Mouse (Mus musculus): ENCODE measurements around the gene Stard3nl. TPM values are rescaled to one million over a fixed set of nuclear protein-coding genes. Genes with fewer than 3 reads are reported as not detected.

Stard3nl gene
- polyA plus RNA-seq, 1 experiment = not detected

DNA sequence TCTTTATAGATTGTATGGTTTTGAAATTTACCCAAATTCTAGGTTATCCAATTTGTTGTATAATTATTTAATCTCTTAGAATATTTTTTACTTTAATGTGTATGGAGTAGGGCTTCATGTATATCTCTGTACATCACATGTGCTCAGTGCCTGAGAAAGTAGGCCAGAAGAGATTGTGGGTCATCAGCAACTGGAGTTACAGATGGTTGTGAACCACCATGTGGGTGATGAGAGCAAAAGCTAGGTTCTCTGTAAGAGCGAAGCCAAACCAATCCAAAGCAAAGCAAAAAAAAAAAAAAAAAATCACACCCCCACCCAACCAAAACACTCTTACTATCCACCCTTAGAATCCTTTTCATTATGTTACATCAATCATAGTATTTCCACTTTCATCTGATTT lies 19.7 kb upstream of the Stard3nl start:
- no peak overlapping the region for H3K4me3 ChIP-seq (ENCODE audit: insufficient read depth, low read depth, low read length)
- TF ChIP-seq CTCF (IDR thresholded peaks at IDR 0.05; ENCODE audit: insufficient read depth, low read depth, low read length) (no peak), POLR2A (IDR thresholded peaks at IDR 0.05; ENCODE audit: insufficient read depth, low read depth, low read length) (no peak)
- 100% methylated on average over 1 of the region's 1 CpGs for WGBS

GRCm38 (mm10) chr13:19412334-19412939 lies 16.8 kb upstream of the Stard3nl start:
- Histone ChIP-seq H3K27ac (ENCODE audit: insufficient read depth, low read depth, low read length) (no peak overlapping the region), H3K4me3 (ENCODE audit: insufficient read depth, low read depth, low read length) (no peak overlapping the region), H3K4me1 (ENCODE audit: control insufficient read depth, insufficient read depth, low read length) (no peaks in the 10 kb centered on the region)
- 51% methylated on average over 2 of the region's 2 CpGs for WGBS
- TF ChIP-seq CTCF (IDR thresholded peaks at IDR 0.05; ENCODE audit: insufficient read depth, low read depth, low read length) (no peak), POLR2A (IDR thresholded peaks at IDR 0.05; ENCODE audit: insufficient read depth, low read depth, low read length) (no peak)

More for the DNA sequence above, 19.7 kb upstream of the Stard3nl start:
- H3K27ac ChIP-seq (ENCODE audit: insufficient read depth, low read depth, low read length) = no peak overlapping the region
- H3K4me1 ChIP-seq (ENCODE audit: control insufficient read depth, insufficient read depth, low read length) = no peaks in the 10 kb centered on the region

DNA sequence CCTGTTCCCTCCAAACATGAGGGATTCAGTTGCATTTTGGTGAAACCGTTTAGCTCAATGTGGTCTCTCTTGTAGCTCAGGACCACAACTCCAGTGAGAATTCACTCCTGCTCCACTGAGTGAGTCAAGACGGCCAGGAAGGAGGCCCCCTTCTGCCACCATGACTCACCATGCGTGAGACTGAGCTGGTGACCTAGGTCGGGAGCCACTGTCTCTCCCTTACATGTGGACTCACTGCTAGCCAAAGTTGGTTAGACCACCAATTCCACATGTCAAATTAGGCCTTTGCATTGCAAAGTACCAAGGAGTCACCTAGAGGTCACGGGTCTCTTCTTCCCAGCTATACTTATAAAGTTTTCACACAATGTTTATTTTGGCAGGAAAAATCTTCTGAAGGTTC lies 16.3 kb upstream of the Stard3nl start:
- TF ChIP-seq POLR2A (IDR thresholded peaks at IDR 0.05; ENCODE audit: insufficient read depth, low read depth, low read length) = no peak
- no peak for TF ChIP-seq CTCF (IDR thresholded peaks at IDR 0.05; ENCODE audit: insufficient read depth, low read depth, low read length)

DNA sequence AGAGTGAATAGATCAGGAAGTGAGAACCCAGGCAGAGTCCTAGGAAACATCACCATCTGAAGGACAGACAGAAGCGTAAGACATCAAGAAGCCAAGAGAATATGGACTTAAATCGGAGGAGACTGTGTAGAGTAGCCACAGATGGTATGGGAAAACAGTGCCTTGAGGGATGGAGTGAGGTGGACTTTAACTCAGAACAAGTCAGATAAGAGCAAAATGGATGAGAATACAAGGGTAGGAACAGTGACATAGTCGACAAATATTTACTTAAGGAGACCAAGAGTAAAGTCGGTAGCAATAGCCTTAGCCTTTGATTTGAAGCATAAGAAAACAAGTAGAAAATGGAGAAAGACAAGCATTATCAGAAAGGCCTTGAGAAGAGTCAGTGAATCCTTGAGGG lies 15.1 kb upstream of the Stard3nl start:
- WGBS = 97% methylated on average over 4 of the region's 4 CpGs
- H3K4me1 ChIP-seq (ENCODE audit: control insufficient read depth, insufficient read depth, low read length) = no peaks in the 10 kb centered on the region
- no peak overlapping the region for H3K4me3 ChIP-seq (ENCODE audit: insufficient read depth, low read depth, low read length)
- TF ChIP-seq POLR2A (IDR thresholded peaks at IDR 0.05; ENCODE audit: insufficient read depth, low read depth, low read length) = no peak
- no peak for TF ChIP-seq CTCF (IDR thresholded peaks at IDR 0.05; ENCODE audit: insufficient read depth, low read depth, low read length)
- no peak overlapping the region for H3K27ac ChIP-seq (ENCODE audit: insufficient read depth, low read depth, low read length)

More for the DNA sequence above, 16.3 kb upstream of the Stard3nl start:
- H3K27ac ChIP-seq (ENCODE audit: insufficient read depth, low read depth, low read length) = no peak overlapping the region
- H3K4me1 ChIP-seq (ENCODE audit: control insufficient read depth, insufficient read depth, low read length) = no peaks in the 10 kb centered on the region
- 91% methylated on average over 5 of the region's 5 CpGs for WGBS
- H3K4me3 ChIP-seq (ENCODE audit: insufficient read depth, low read depth, low read length) = no peak overlapping the region

GRCm38 (mm10) chr13:19407953-19408352 lies 12.4 kb upstream of the Stard3nl start:
- Histone ChIP-seq H3K27ac (ENCODE audit: insufficient read depth, low read depth, low read length) (no peak overlapping the region), H3K4me3 (ENCODE audit: insufficient read depth, low read depth, low read length) (no peak overlapping the region), H3K4me1 (ENCODE audit: control insufficient read depth, insufficient read depth, low read length) (no peaks in the 10 kb centered on the region)
- 92% methylated on average over 2 of the region's 2 CpGs for WGBS
- TF ChIP-seq CTCF (IDR thresholded peaks at IDR 0.05; ENCODE audit: insufficient read depth, low read depth, low read length) (no peak), POLR2A (IDR thresholded peaks at IDR 0.05; ENCODE audit: insufficient read depth, low read depth, low read length) (no peak)

DNA sequence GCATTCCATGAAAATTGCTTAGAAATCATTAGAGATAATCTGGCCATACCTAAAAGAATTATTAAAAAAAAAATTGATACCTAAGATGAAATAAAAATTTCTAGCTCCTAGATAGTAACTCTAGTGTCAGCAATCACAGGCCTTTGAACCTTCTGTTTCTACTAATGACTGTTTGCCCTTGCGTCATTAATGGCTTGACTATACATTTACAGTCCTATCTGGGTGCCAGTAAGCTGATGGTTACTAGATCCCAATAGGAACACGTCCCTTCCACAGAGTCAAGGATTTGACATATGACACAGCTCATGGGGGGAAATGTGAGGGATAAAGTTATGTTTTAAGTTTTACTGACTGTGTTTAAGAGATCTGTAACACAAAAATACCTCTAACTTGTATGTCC lies 9.0 kb upstream of the Stard3nl start:
- 87% methylated on average over 2 of the region's 2 CpGs for WGBS
- no peaks in the 10 kb centered on the region for H3K4me1 ChIP-seq (ENCODE audit: control insufficient read depth, insufficient read depth, low read length)
- no peak overlapping the region for H3K4me3 ChIP-seq (ENCODE audit: insufficient read depth, low read depth, low read length)
- H3K27ac ChIP-seq (ENCODE audit: insufficient read depth, low read depth, low read length) = no peak overlapping the region
- TF ChIP-seq POLR2A (IDR thresholded peaks at IDR 0.05; ENCODE audit: insufficient read depth, low read depth, low read length) = no peak
- TF ChIP-seq CTCF (IDR thresholded peaks at IDR 0.05; ENCODE audit: insufficient read depth, low read depth, low read length) = no peak

GRCm38 (mm10) chr13:19394798-19395687 lies 552 bp downstream of the Stard3nl start:
- TF ChIP-seq POLR2A (IDR thresholded peaks at IDR 0.05; ENCODE audit: insufficient read depth, low read depth, low read length) = no peak
- TF ChIP-seq CTCF (IDR thresholded peaks at IDR 0.05; ENCODE audit: insufficient read depth, low read depth, low read length) = no peak
- Histone ChIP-seq H3K4me3 (ENCODE audit: insufficient read depth, low read depth, low read length) (peak overlapping the region; percentile 76), H3K4me1 (ENCODE audit: control insufficient read depth, insufficient read depth, low read length) (peaks cover 4% of the 10 kb centered on the region), H3K27ac (ENCODE audit: insufficient read depth, low read depth, low read length) (peak overlapping the region; percentile 79)
- under 1% methylated on average over 25 of the region's 25 CpGs for WGBS

GRCm38 (mm10) chr13:19394171-19394570 lies 1.4 kb downstream of the Stard3nl start:
- H3K4me1 ChIP-seq (ENCODE audit: control insufficient read depth, insufficient read depth, low read length) = peaks cover 11% of the 10 kb centered on the region
- 60% methylated on average over 4 of the region's 4 CpGs for whole genome bisulfite sequencing
- H3K4me3 ChIP-seq (ENCODE audit: insufficient read depth, low read depth, low read length) = no peak overlapping the region
- TF ChIP-seq CTCF (IDR thresholded peaks at IDR 0.05; ENCODE audit: insufficient read depth, low read depth, low read length) = no peak
- no peak for TF ChIP-seq POLR2A (IDR thresholded peaks at IDR 0.05; ENCODE audit: insufficient read depth, low read depth, low read length)
- no peak overlapping the region for H3K27ac ChIP-seq (ENCODE audit: insufficient read depth, low read depth, low read length)

DNA sequence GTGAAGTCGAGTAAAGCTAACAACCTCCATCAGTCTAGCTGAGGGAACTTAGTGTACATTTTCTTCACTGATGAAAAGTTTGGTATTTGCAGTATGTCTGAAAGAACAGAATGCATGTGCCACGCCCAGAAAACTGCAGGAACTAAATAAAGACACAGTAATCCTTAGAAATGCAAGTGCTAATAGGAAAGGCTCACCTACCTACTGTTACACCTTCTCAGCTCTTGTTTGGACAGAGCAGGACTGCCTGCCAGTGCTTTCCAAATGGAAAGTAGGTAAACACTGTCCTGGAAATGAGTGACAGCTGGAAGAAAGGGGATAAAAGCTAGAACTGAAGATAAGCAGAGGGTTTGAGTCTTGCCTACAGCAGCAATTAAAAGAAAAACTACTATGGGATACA lies 1.9 kb downstream of the Stard3nl start:
- WGBS = 79% methylated on average over 2 of the region's 2 CpGs
- H3K4me1 ChIP-seq (ENCODE audit: control insufficient read depth, insufficient read depth, low read length) = peaks cover 11% of the 10 kb centered on the region
- no peak overlapping the region for H3K4me3 ChIP-seq (ENCODE audit: insufficient read depth, low read depth, low read length)
- TF ChIP-seq POLR2A (IDR thresholded peaks at IDR 0.05; ENCODE audit: insufficient read depth, low read depth, low read length) (no peak), CTCF (IDR thresholded peaks at IDR 0.05; ENCODE audit: insufficient read depth, low read depth, low read length) (no peak)
- no peak overlapping the region for H3K27ac ChIP-seq (ENCODE audit: insufficient read depth, low read depth, low read length)

Measured in olfactory bulb, adult 2 months (tissue).